Mouse (Mus musculus) liver, postnatal 0 days (tissue): ENCODE measurements around the gene Nprl3. TPM values are rescaled to one million over a fixed set of nuclear protein-coding genes. Genes with fewer than 3 reads are reported as not detected.
"Not testable (repeated sequence)": the region's sequence is repeated elsewhere in the genome, so short reads cannot be mapped to it uniquely, and the experiment has no call there.

Source experiments
- ATAC-seq: fragments of 200-750 bp; cut with Nextera tagmentation; 2 replicates; pipeline ENCODE4 v1.8.0; 2017; ENCODE audit warnings: mild to moderate bottlenecking, moderate library complexity
- DNase-seq: peaks from one replicate; pipeline ENCODE4 v3.0.0-alpha.2; 2016
- H3K27ac ChIP-seq: fragments of 300-500 bp; sonication (generic); 2 replicates; pipeline ENCODE4 v1.5.1; 2014; ENCODE audit warnings: antibody characterized with exemption, moderate library complexity, mild to moderate bottlenecking, low read depth
- H3K27me3 ChIP-seq: fragments of 300-500 bp; sonication (generic); 2 replicates; pipeline ENCODE4 v1.6.1; 2014; ENCODE audit warnings: low read length, control low read depth, mixed read lengths; ENCODE audit not compliant: insufficient read depth
- H3K36me3 ChIP-seq: fragments of 300-500 bp; sonication (generic); replicated peaks from 2 replicates; pipeline ENCODE4 v1.6.1; 2014; ENCODE audit warnings: mild to moderate bottlenecking, control low read depth, low read length, moderate library complexity, mixed read lengths; ENCODE audit not compliant: insufficient read depth
- H3K4me1 ChIP-seq: fragments of 300-500 bp; sonication (generic); 2 replicates; pipeline ENCODE4 v1.6.1; 2014; ENCODE audit warnings: antibody characterized with exemption, mild to moderate bottlenecking, control low read depth; ENCODE audit not compliant: insufficient read depth
- H3K4me2 ChIP-seq: fragments of 300-500 bp; sonication (generic); 2 replicates; pipeline ENCODE4 v1.6.1; 2014; ENCODE audit warnings: low read depth, mild to moderate bottlenecking, low read length, moderate library complexity, mixed read lengths
- H3K4me3 ChIP-seq: fragments of 300-500 bp; sonication (generic); 2 replicates; pipeline ENCODE4 v1.5.1; 2014; ENCODE audit warnings: low read depth, low read length
- H3K9ac ChIP-seq: fragments of 300-500 bp; sonication (generic); replicated peaks from 2 replicates; pipeline ENCODE4 v1.6.1; 2014; ENCODE audit warnings: mild to moderate bottlenecking, moderate library complexity
- H3K9me3 ChIP-seq: fragments of 300-500 bp; sonication (generic); 2 replicates; pipeline ENCODE4 v1.6.1; 2016; ENCODE audit warnings: mild to moderate bottlenecking, control low read depth, low read length, mixed read lengths
- CTCF ChIP-seq: sonication (generic); IDR thresholded peaks from 2 replicates; pipeline ENCODE4 v1.5.1; 2016; ENCODE audit warnings: antibody characterized with exemption, low read depth
- EP300 ChIP-seq: IDR thresholded peaks from 2 replicates; pipeline ENCODE4 v1.6.1; 2016; ENCODE audit warnings: antibody characterized with exemption, low read depth, mild to moderate bottlenecking
- WGBS: fragments of 180-500 bp; shearing (Covaris S2); extraction: QIAGEN DNeasy Blood & Tissue Kit; methylation state at CpG from one replicate; pipeline ENCODE4 v1.1.7; 2014; ENCODE audit not compliant: insufficient replicate concordance; 5-methylcytosine and 5-hydroxymethylcytosine counted together
- polyA plus RNA-seq: library from polyadenylated mRNA; unstranded; fragments of >200 nt; fragmentation: Nextera tagmentation; extraction: Ambion mirVana; gene quantifications from 2 replicates; pipeline ENCODE4 v1.2.1, GENCODE M21; 2015

The Nprl3 gene
- polyA plus RNA-seq, 1 experiment from 2014 or later = 26.2 TPM

- peak within 1 kb of the TSS; percentile 72 for H3K4me2 ChIP-seq
- WGBS = 19% methylated on average over 30 of the region's 33 CpGs
- not testable (repeated sequence) for H3K9me3 ChIP-seq, H3K36me3 ChIP-seq, H3K27me3 ChIP-seq, H3K4me1 ChIP-seq
- TF ChIP-seq CTCF (peak; percentile 88), EP300 (peak; percentile 69)
- peak within 1 kb of the TSS; percentile 62 for H3K9ac ChIP-seq
- peak; percentile 80 for DNase-seq
- peak; percentile 24 for ATAC-seq
- H3K4me3 ChIP-seq = peak within 1 kb of the TSS; percentile 39
- H3K27ac ChIP-seq = peak within 1 kb of the TSS; percentile 76
Observed at GRCm38 (mm10) chr11:32286695-32287492, 19.4 kb upstream of the Nprl3 start, which contains the start of gene Hbq1b. Gene Hbq1b, plus strand, starts transcription at chr11:32286965.

- H3K27ac ChIP-seq = peak overlapping the region; percentile 85
- ATAC-seq = peak; percentile 15
- DNase-seq = not testable (repeated sequence)
Observed at GRCm38 (mm10) chr11:32285887-32286286, 18.4 kb upstream of the Nprl3 start.

GRCm38 (mm10) chr11:32285031-32285775 is 17.7 kb upstream of the Nprl3 start:
- DNase-seq (peak; percentile 52), ATAC-seq (peak; percentile 56)
- H3K27ac ChIP-seq = peak overlapping the region; percentile 85
- 0 out of 2 replicates have a peak, but pooled peaks cover 3% of the 10 kb centered on the region for H3K27me3 ChIP-seq
- peaks cover 15% of the 10 kb centered on the region for H3K4me1 ChIP-seq
- H3K9ac ChIP-seq = peak overlapping the region; percentile 50
- H3K9me3 ChIP-seq = no peaks in the 10 kb centered on the region
- no peaks in the 10 kb centered on the region for H3K36me3 ChIP-seq
- peak overlapping the region; percentile 13; the same call in 1 of the 2 replicates for H3K4me2 ChIP-seq
- H3K4me3 ChIP-seq = peak overlapping the region; percentile 25
- 58% methylated on average over 7 of the region's 7 CpGs for WGBS
- TF ChIP-seq EP300 = peak; percentile 31
- TF ChIP-seq CTCF = no peak

More at GRCm38 (mm10) chr11:32285887-32286286, 18.4 kb upstream of the Nprl3 start:
- H3K36me3 ChIP-seq, H3K27me3 ChIP-seq, H3K9me3 ChIP-seq, H3K4me2 ChIP-seq, H3K4me3 ChIP-seq, H3K9ac ChIP-seq: not testable (repeated sequence)
- H3K4me1 ChIP-seq = peaks cover 11% of the 10 kb centered on the region
- TF ChIP-seq CTCF = peak; percentile 41

- H3K9me3 ChIP-seq, DNase-seq, H3K36me3 ChIP-seq, H3K27me3 ChIP-seq: not testable (repeated sequence)
- H3K4me3 ChIP-seq = peak overlapping the region; percentile 32
- peak overlapping the region; percentile 85 for H3K27ac ChIP-seq
- 0 out of 2 replicates have a peak, but pooled peaks have one; percentile 2 for ATAC-seq
- H3K9ac ChIP-seq = peak overlapping the region; percentile 58
- 37% methylated on average over 2 of the region's 2 CpGs for WGBS
- peaks cover 18% of the 10 kb centered on the region for H3K4me1 ChIP-seq
- peak overlapping the region; percentile 23; the same call in 1 of the 2 replicates for H3K4me2 ChIP-seq
Observed at GRCm38 (mm10) chr11:32284582-32284981, 17.1 kb upstream of the Nprl3 start.

GRCm38 (mm10) chr11:32283091-32283777 is 15.7 kb upstream of the Nprl3 start, which contains the start of gene Hba-a1:
Gene Hba-a1, plus strand, starts transcription at chr11:32283511.
- H3K36me3 ChIP-seq, H3K27me3 ChIP-seq, DNase-seq, H3K9me3 ChIP-seq: not testable (repeated sequence)
- 17% methylated on average over 1 of the region's 5 CpGs for WGBS
- peaks cover 18% of the 10 kb centered on the region for H3K4me1 ChIP-seq
- peak within 1 kb of the TSS; percentile 56 for H3K4me2 ChIP-seq
- H3K27ac ChIP-seq = peak within 1 kb of the TSS; percentile 96
- peak within 1 kb of the TSS; percentile 32; the same call in 1 of the 2 replicates for H3K4me3 ChIP-seq
- H3K9ac ChIP-seq = peak within 1 kb of the TSS; percentile 62
- peak; percentile 76 for ATAC-seq
